Mouse (Mus musculus): ENCODE measurements around the gene Pck2. TPM values are rescaled to one million over a fixed set of nuclear protein-coding genes. Genes with fewer than 3 reads are reported as not detected.

The Pck2 gene
- total RNA-seq, 4 experiments from 2014 or later: 36.5 to 44.6 (median 40.6) TPM

Other genes starting within 250 kb of the Pck2 start
- gene Dhrs4, start 61.5 kb upstream of the Pck2 start, total RNA-seq (2022): 10 to 100 TPM; 51.9 to 72.7 (median 66.9) TPM
- 10 to 100 TPM in 2 of 4 experiments, 1 to 10 TPM in 2; 5.7 to 14.0 (median 8.6) TPM for gene Carmil3, start 49.6 kb upstream of the Pck2 start, total RNA-seq (2022)
- gene Cpne6, start 29.8 kb upstream of the Pck2 start, total RNA-seq (2022): under 1 TPM; 0.09 to 0.35 (median 0.27) TPM
- not detected for gene Nrl, start 15.3 kb upstream of the Pck2 start, total RNA-seq (2022)
- 100 to 1,000 TPM; 146 to 159 (median 158) TPM for gene Dcaf11, start 19.7 kb downstream of the Pck2 start, total RNA-seq (2022)
- 1 to 10 TPM in 1 of 4 experiments, under 1 TPM in 2, not detected in 1; 0.70 to 1.2 (median 0.81) TPM for gene A730061H03Rik, start 20.1 kb downstream of the Pck2 start, total RNA-seq (2022)
- under 1 TPM; 0.74 to 0.98 (median 0.85) TPM for gene Fitm1, start 35.4 kb downstream of the Pck2 start, total RNA-seq (2022)
- 100 to 1,000 TPM; 253 to 384 (median 292) TPM for gene Psme1, start 37.9 kb downstream of the Pck2 start, total RNA-seq (2022)
- gene Emc9, start 45.0 kb downstream of the Pck2 start, total RNA-seq (2022): 10 to 100 TPM; 47.3 to 50.6 (median 49.7) TPM
- 100 to 1,000 TPM; 325 to 423 (median 363) TPM for gene Psme2, start 50.8 kb downstream of the Pck2 start, total RNA-seq (2022)
- 10 to 100 TPM; 33.3 to 52.1 (median 39.2) TPM for gene Rnf31, start 51.4 kb downstream of the Pck2 start, total RNA-seq (2022)
- 10 to 100 TPM; 20.2 to 28.5 (median 27.6) TPM for gene Irf9, start 63.3 kb downstream of the Pck2 start, total RNA-seq (2022)
- 10 to 100 TPM; 12.0 to 18.1 (median 13.1) TPM for gene Rec8, start 77.8 kb downstream of the Pck2 start, total RNA-seq (2022)
- gene Ipo4, start 95.7 kb downstream of the Pck2 start, total RNA-seq (2022): 100 to 1,000 TPM in 3 of 4 experiments, 10 to 100 TPM in 1; 93.7 to 140 (median 111) TPM
- 1 to 10 TPM in 2 of 4 experiments, not detected in 2; 1.5 to 1.9 TPM for gene Gm49378, start 97.6 kb downstream of the Pck2 start, total RNA-seq (2022)
- gene Tm9sf1, start 103.5 kb downstream of the Pck2 start, total RNA-seq (2022): 100 to 1,000 TPM in 2 of 4 experiments, 10 to 100 TPM in 2; 95.2 to 101 (median 98.7) TPM
- 1 to 10 TPM in 2 of 4 experiments, under 1 TPM in 2; 0.93 to 2.0 (median 1.5) TPM for gene Tssk4, start 109.9 kb downstream of the Pck2 start, total RNA-seq (2022)
- 10 to 100 TPM; 59.0 to 65.8 (median 62.3) TPM for gene Mdp1, start 120.2 kb downstream of the Pck2 start, total RNA-seq (2022)
- 10 to 100 TPM; 26.3 to 36.5 (median 32.8) TPM for gene Gmpr2, start 131.7 kb downstream of the Pck2 start, total RNA-seq (2022)
- gene Nedd8, start 131.9 kb downstream of the Pck2 start, total RNA-seq (2022): 100 to 1,000 TPM; 299 to 385 (median 359) TPM
- gene Tinf2, start 141.6 kb downstream of the Pck2 start, total RNA-seq (2022): 10 to 100 TPM; 25.5 to 44.5 (median 34.2) TPM
- under 1 TPM; 0.17 to 0.46 (median 0.30) TPM for gene Tgm1, start 173.7 kb downstream of the Pck2 start, total RNA-seq (2022)
- gene Rabggta, start 182.0 kb downstream of the Pck2 start, total RNA-seq (2022): 10 to 100 TPM; 20.2 to 31.5 (median 26.1) TPM
- 10 to 100 TPM; 67.5 to 76.9 (median 71.0) TPM for gene Dhrs1, start 205.4 kb downstream of the Pck2 start, total RNA-seq (2022)
- gene Nop9, start 205.4 kb downstream of the Pck2 start, total RNA-seq (2022): 10 to 100 TPM; 17.7 to 20.5 (median 19.1) TPM
- gene Cideb, start 218.2 kb downstream of the Pck2 start, total RNA-seq (2022): under 1 TPM in 2 of 4 experiments, not detected in 2; 0.31 to 0.49 TPM
- under 1 TPM in 1 of 4 experiments, not detected in 3; 0.17 TPM for gene Ltb4r2, start 221.2 kb downstream of the Pck2 start, total RNA-seq (2022)
- under 1 TPM; 0.31 to 0.75 (median 0.43) TPM for gene Ltb4r1, start 225.7 kb downstream of the Pck2 start, total RNA-seq (2022)
- 1 to 10 TPM; 5.2 to 9.1 (median 7.8) TPM for gene Adcy4, start 243.8 kb downstream of the Pck2 start, total RNA-seq (2022)
- 1 to 10 TPM; 3.0 to 6.2 (median 5.8) TPM for gene Ripk3, start 248.6 kb downstream of the Pck2 start, total RNA-seq (2022)